Mouse (Mus musculus) olfactory bulb, adult 2 months (tissue): ENCODE measurements at regions not wholly inside any gene's neighbourhood (a gene's known extent, or its start where the extent isn't known, plus 50 kb on each side); places are given as distances from the start of the nearest gene placed in this dataset.

Source experiments
- CTCF ChIP-seq: fragments of 200-500 bp; IDR thresholded peaks from 2 replicates; pipeline ENCODE4 v1.5.1; 2012; ENCODE audit warnings: low read depth, mild to moderate bottlenecking, low read length, moderate library complexity; ENCODE audit not compliant: insufficient read depth
- POLR2A ChIP-seq: fragments of 200-500 bp; IDR thresholded peaks from 2 replicates; pipeline ENCODE4 v1.6.1; 2012; ENCODE audit warnings: mild to moderate bottlenecking, low read depth, low read length, moderate library complexity; ENCODE audit not compliant: insufficient read depth

DNA sequence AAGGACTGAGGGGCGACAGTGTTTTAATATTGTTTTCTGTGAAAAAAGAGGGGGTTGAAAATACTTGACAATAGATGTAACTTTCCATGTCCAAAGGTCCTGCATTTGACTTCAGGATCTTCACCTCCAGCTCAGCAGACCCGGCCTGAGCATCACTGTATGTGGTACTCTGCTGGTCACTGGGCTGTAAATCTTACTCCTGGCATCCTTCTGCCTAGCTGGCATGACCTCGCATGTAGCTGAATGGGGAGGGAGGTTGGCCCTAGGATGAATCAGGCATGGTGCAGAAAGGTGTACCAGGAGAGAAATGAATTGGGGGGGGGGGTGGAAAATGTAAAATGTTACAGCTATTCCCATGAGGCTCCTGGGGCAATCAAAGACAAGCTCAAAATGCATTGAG is 156.0 kb downstream of the Cdc5l start:
- TF ChIP-seq CTCF (no peak), POLR2A (no peak)
